Mouse (Mus musculus) midbrain, embryonic 15.5 days (tissue): ENCODE measurements around the gene 4930402F06Rik. TPM values are rescaled to one million over a fixed set of nuclear protein-coding genes. Genes with fewer than 3 reads are reported as not detected.

Experiments used
- ATAC-seq: fragments of 200-750 bp; cut with Nextera tagmentation; replicated peaks from 2 replicates; pipeline ENCODE4 v1.8.0; 2017; ENCODE audit warnings: moderate TSS enrichment
- H3K27ac ChIP-seq: fragments of 300-500 bp; sonication (generic); 2 replicates; pipeline ENCODE4 v1.5.1; 2015; ENCODE audit warnings: mild to moderate bottlenecking, inconsistent platforms
- H3K27me3 ChIP-seq: fragments of 300-500 bp; sonication (generic); replicated peaks from 2 replicates; pipeline ENCODE4 v1.6.1; 2015; ENCODE audit warnings: inconsistent platforms
- H3K36me3 ChIP-seq: fragments of 300-500 bp; sonication (generic); replicated peaks from 2 replicates; pipeline ENCODE4 v1.6.1; 2015; ENCODE audit warnings: inconsistent platforms
- H3K4me1 ChIP-seq: fragments of 300-500 bp; sonication (generic); 2 replicates; pipeline ENCODE4 v1.6.1; 2015; ENCODE audit warnings: inconsistent platforms
- H3K4me2 ChIP-seq: fragments of 300-500 bp; sonication (generic); 2 replicates; pipeline ENCODE4 v1.6.1; 2015; ENCODE audit warnings: inconsistent platforms, mild to moderate bottlenecking, moderate library complexity
- H3K4me3 ChIP-seq: fragments of 300-500 bp; sonication (generic); 2 replicates; pipeline ENCODE4 v1.5.1; 2015; ENCODE audit warnings: mild to moderate bottlenecking, inconsistent platforms
- H3K9ac ChIP-seq: fragments of 300-500 bp; sonication (generic); 2 replicates; pipeline ENCODE4 v1.6.1; 2015; ENCODE audit warnings: mild to moderate bottlenecking, inconsistent platforms
- H3K9me3 ChIP-seq: fragments of 300-500 bp; sonication (generic); 2 replicates; pipeline ENCODE4 v1.6.1; 2016; ENCODE audit warnings: inconsistent platforms
- WGBS: fragments of 180-500 bp; shearing (Covaris S2); methylation state at CpG from one replicate; pipeline ENCODE4 v1.1.7; 2015; ENCODE audit warnings: mixed read lengths; 5-methylcytosine and 5-hydroxymethylcytosine counted together
- polyA plus RNA-seq: library from polyadenylated mRNA; unstranded; fragments of >200 nt; fragmentation: Nextera tagmentation; extraction: Ambion mirVana; gene quantifications from 2 replicates; pipeline ENCODE4 v1.2.1, GENCODE M21; 2015

Gene 4930402F06Rik
- polyA plus RNA-seq, 1 experiment from 2014 or later, result not detected

- Histone ChIP-seq H3K4me2 (no peak overlapping the region), H3K9ac (no peak overlapping the region), H3K4me1 (peaks cover 11% of the 10 kb centered on the region), H3K4me3 (no peak overlapping the region), H3K36me3 (no peaks in the 10 kb centered on the region), H3K27ac (no peak overlapping the region), H3K9me3 (no peaks in the 10 kb centered on the region), H3K27me3 (0 out of 2 replicates have a peak, but pooled peaks cover 7% of the 10 kb centered on the region)
- WGBS, result 79% methylated on average over 2 of the region's 2 CpGs
- ATAC-seq, result no peak
Measured at GRCm38 (mm10) chr2:35331205-35331604, 65.8 kb downstream of the 4930402F06Rik start.

GRCm38 (mm10) chr2:35329061-35329460 lies 67.9 kb downstream of the 4930402F06Rik start:
- ATAC-seq, result no peak
- Histone ChIP-seq H3K4me2 (no peak overlapping the region), H3K9me3 (no peaks in the 10 kb centered on the region), H3K9ac (no peak overlapping the region), H3K4me3 (no peak overlapping the region), H3K27me3 (0 out of 2 replicates have a peak, but pooled peaks cover 3% of the 10 kb centered on the region), H3K4me1 (no peaks in the 10 kb centered on the region), H3K36me3 (no peaks in the 10 kb centered on the region), H3K27ac (no peak overlapping the region)
- 94% methylated on average over 2 of the region's 2 CpGs for WGBS

- H3K4me3 ChIP-seq, result no peak overlapping the region
- no peak overlapping the region for H3K9ac ChIP-seq
- WGBS, result 30% methylated on average over 11 of the region's 11 CpGs
- H3K4me1 ChIP-seq, result 0 out of 2 replicates have a peak, but pooled peaks cover 2% of the 10 kb centered on the region
- H3K36me3 ChIP-seq, result no peaks in the 10 kb centered on the region
- no peak for ATAC-seq
- H3K27me3 ChIP-seq, result 0 out of 2 replicates have a peak, but pooled peaks cover 2% of the 10 kb centered on the region
- no peak overlapping the region for H3K4me2 ChIP-seq
- no peak overlapping the region for H3K27ac ChIP-seq
- H3K9me3 ChIP-seq, result no peaks in the 10 kb centered on the region
Measured at GRCm38 (mm10) chr2:35328064-35328792, 68.7 kb downstream of the 4930402F06Rik start.

- 0 out of 2 replicates have a peak, but pooled peaks cover 2% of the 10 kb centered on the region for H3K27me3 ChIP-seq
- WGBS, result 59% methylated on average over 10 of the region's 10 CpGs
- H3K4me1 ChIP-seq, result peaks cover 6% of the 10 kb centered on the region; the same call in 1 of the 2 replicates
- no peaks in the 10 kb centered on the region for H3K9me3 ChIP-seq
- no peak overlapping the region for H3K9ac ChIP-seq
- no peak overlapping the region for H3K27ac ChIP-seq
- no peaks in the 10 kb centered on the region for H3K36me3 ChIP-seq
- no peak for ATAC-seq
- H3K4me3 ChIP-seq, result no peak overlapping the region
- no peak overlapping the region for H3K4me2 ChIP-seq
Measured at GRCm38 (mm10) chr2:35327583-35327982, 69.4 kb downstream of the 4930402F06Rik start.

- H3K36me3 ChIP-seq, result no peaks in the 10 kb centered on the region
- H3K4me1 ChIP-seq, result peaks cover 13% of the 10 kb centered on the region; the same call in 1 of the 2 replicates
- no peak overlapping the region for H3K27ac ChIP-seq
- 0 out of 2 replicates have a peak, but pooled peaks cover 2% of the 10 kb centered on the region for H3K27me3 ChIP-seq
- no peak overlapping the region for H3K4me2 ChIP-seq
- ATAC-seq, result no peak
- no peak overlapping the region for H3K9ac ChIP-seq
- no peaks in the 10 kb centered on the region for H3K9me3 ChIP-seq
- H3K4me3 ChIP-seq, result no peak overlapping the region
- WGBS, result 42% methylated on average over 1 of the region's 1 CpGs
Measured at GRCm38 (mm10) chr2:35326931-35327330, 70.0 kb downstream of the 4930402F06Rik start.

- 0 out of 2 replicates have a peak, but pooled peaks cover 2% of the 10 kb centered on the region for H3K27me3 ChIP-seq
- no peak overlapping the region for H3K27ac ChIP-seq
- H3K36me3 ChIP-seq, result no peaks in the 10 kb centered on the region
- peaks cover 17% of the 10 kb centered on the region; the same call in 1 of the 2 replicates for H3K4me1 ChIP-seq
- H3K9ac ChIP-seq, result no peak overlapping the region
- H3K4me3 ChIP-seq, result no peak overlapping the region
- H3K9me3 ChIP-seq, result no peaks in the 10 kb centered on the region
- no peak for ATAC-seq
- WGBS, result 75% methylated on average over 10 of the region's 10 CpGs
- H3K4me2 ChIP-seq, result no peak overlapping the region
Measured at GRCm38 (mm10) chr2:35325930-35326329, 71.0 kb downstream of the 4930402F06Rik start.

Other genes starting within 250 kb of the 4930402F06Rik start
- gene Rab14, start 196.1 kb downstream of the 4930402F06Rik start, polyA plus RNA-seq, result 400 and 424 TPM in 2 replicates
- gene Gsn, start 140.8 kb downstream of the 4930402F06Rik start, polyA plus RNA-seq, result 18.9 and 19.2 TPM in 2 replicates
- gene Stom, start 60.2 kb downstream of the 4930402F06Rik start, polyA plus RNA-seq, result 13.1 and 14.4 TPM in 2 replicates
- not detected in 2 replicates for gene 4930568D16Rik, start 29.4 kb downstream of the 4930402F06Rik start, polyA plus RNA-seq
- 6.3 and 6.6 TPM in 2 replicates for gene Ggta1, start 66.1 kb upstream of the 4930402F06Rik start, polyA plus RNA-seq
- 75.5 and 79.7 TPM in 2 replicates for gene Dab2ip, start 161.1 kb upstream of the 4930402F06Rik start, polyA plus RNA-seq